Mouse (Mus musculus): ENCODE data around the gene Fras1. TPM values are rescaled to one million over a fixed set of nuclear protein-coding genes. Genes with fewer than 3 reads are reported as not detected.

Fras1 gene
- total and polyA plus RNA-seq, 3 experiments: 2.1 to 5.8 (median 5.4) TPM

GRCm38 (mm10) chr5:96682777-96683176 lies 309.0 kb downstream of the Fras1 start:
- H3K27ac ChIP-seq (ENCODE audit: insufficient read depth, low read depth): no peak overlapping the region
- TF ChIP-seq KAT2A (IDR thresholded peaks at IDR 0.05; ENCODE audit: insufficient replicate concordance, low read length): no peak
- TF ChIP-seq POLR2A (IDR thresholded peaks at IDR 0.05; ENCODE audit: low read depth, low read length): no peak
- no peak for TF ChIP-seq MEF2A (IDR thresholded peaks at IDR 0.05; ENCODE audit: borderline replicate concordance, low read depth, low read length)
- TF ChIP-seq MAZ (IDR thresholded peaks at IDR 0.05; ENCODE audit: low read depth, low read length): no peak
- TF ChIP-seq E2F4 (IDR thresholded peaks at IDR 0.05; ENCODE audit: insufficient replicate concordance, low read depth, low read length): no peak
- no peak for TF ChIP-seq HCFC1 (IDR thresholded peaks at IDR 0.05; ENCODE audit: low read depth, low read length)
- no peak for TF ChIP-seq UBTF (IDR thresholded peaks at IDR 0.05; ENCODE audit: low read depth, low read length)
- no peak for TF ChIP-seq ZC3H11A (IDR thresholded peaks at IDR 0.05; ENCODE audit: low read depth, low read length)
- TF ChIP-seq BHLHE40 (IDR thresholded peaks at IDR 0.05; ENCODE audit: low read depth, low read length): no peak
- TF ChIP-seq USF2 (conservative IDR thresholded peaks at IDR 0.05; ENCODE audit: low read depth, low read length): no peak
- TF ChIP-seq MYC (IDR thresholded peaks at IDR 0.05; ENCODE audit: low read depth, low read length): no peak
- TF ChIP-seq ETS1 (conservative IDR thresholded peaks at IDR 0.05; ENCODE audit: low read depth, low read length): no peak
- no peak for TF ChIP-seq CHD1 (IDR thresholded peaks at IDR 0.05; ENCODE audit: low read depth, low read length)
- H3K4me3 ChIP-seq (replicated peaks in 1 of 3; ENCODE audit: low read depth in 2 of 3, low read length in 2 of 3, poor library complexity in 1 of 3): no peak overlapping the region
- peaks cover 7 to 37% of the 10 kb centered on the region in 2 experiments for H3K36me3 ChIP-seq (replicated peaks in 1 of 2; ENCODE audit: control insufficient read depth in 1 of 2, insufficient read depth in 1 of 2, low read length in 1 of 2)
- H3K4me2 ChIP-seq (ENCODE audit: insufficient read depth, low read depth, poor library complexity, severe bottlenecking): no peak overlapping the region
- in situ Hi-C loops (cut with MboI; ENCODE audit: low pct_ligation_motif_present, low pct_unique_long_range_greater_than_20kb, low sequenced_read_pairs) (no loop called here), dilution Hi-C loops (cut with MboI; ENCODE audit: extremely low pct_ligation_motif_present, extremely low pct_unique_long_range_greater_than_20kb, low sequenced_read_pairs) (no loop called here)
- DNase-seq (ENCODE audit: extremely low read depth): no peak
- H3K27me3 ChIP-seq (replicated peaks): no peaks in the 10 kb centered on the region
- H3K9ac ChIP-seq (ENCODE audit: insufficient read depth, low read depth): no peak overlapping the region
- peaks cover 0 to 2% of the 10 kb centered on the region in 2 experiments; a peak in 1 of 4 replicates for H3K4me1 ChIP-seq (ENCODE audit: control insufficient read depth in 1 of 2, insufficient read depth in 2 of 2)
- no peaks in the 10 kb centered on the region for H3K9me3 ChIP-seq (replicated peaks; ENCODE audit: low read length)
- no peaks in the 10 kb centered on the region for H3K79me2 ChIP-seq (replicated peaks; ENCODE audit: control insufficient read depth, extremely low read depth, insufficient read depth, poor library complexity, severe bottlenecking)

- Histone ChIP-seq H3K4me2 (ENCODE audit: insufficient read depth, low read depth, poor library complexity, severe bottlenecking) (no peak overlapping the region), H3K4me1 (ENCODE audit: control insufficient read depth in 1 of 2, insufficient read depth in 2 of 2) (peaks cover 5 to 16% of the 10 kb centered on the region in 2 experiments; a peak in 1 of 4 replicates), H3K9me3 (replicated peaks; ENCODE audit: low read length) (no peaks in the 10 kb centered on the region), H3K36me3 (replicated peaks in 1 of 2; ENCODE audit: control insufficient read depth in 1 of 2, insufficient read depth in 1 of 2, low read length in 1 of 2) (peaks cover under 1 to 15% of the 10 kb centered on the region in 2 experiments), H3K27me3 (replicated peaks) (no peaks in the 10 kb centered on the region), H3K9ac (ENCODE audit: insufficient read depth, low read depth) (no peak overlapping the region), H3K79me2 (replicated peaks; ENCODE audit: control insufficient read depth, extremely low read depth, insufficient read depth, poor library complexity, severe bottlenecking) (no peaks in the 10 kb centered on the region), H3K4me3 (replicated peaks in 1 of 3; ENCODE audit: low read depth in 2 of 3, low read length in 2 of 3, poor library complexity in 1 of 3) (no peak overlapping the region), H3K27ac (ENCODE audit: insufficient read depth, low read depth) (no peak overlapping the region)
- DNase-seq (ENCODE audit: extremely low read depth): no peak
- dilution Hi-C loops (cut with MboI; ENCODE audit: extremely low pct_ligation_motif_present, extremely low pct_unique_long_range_greater_than_20kb, low sequenced_read_pairs): no loop called here
- TF ChIP-seq POLR2AphosphoS2 (IDR thresholded peaks at IDR 0.05; ENCODE audit: low read depth, low read length) (no peak), ZNF384 (IDR thresholded peaks at IDR 0.05; ENCODE audit: low read depth, low read length) (no peak), NELFE (IDR thresholded peaks at IDR 0.05; ENCODE audit: low read depth, low read length) (no peak), USF1 (IDR thresholded peaks at IDR 0.05; ENCODE audit: low read depth, low read length) (no peak), ELF1 (IDR thresholded peaks at IDR 0.05; ENCODE audit: low read depth, low read length) (no peak), JUND (conservative IDR thresholded peaks at IDR 0.05; ENCODE audit: low read depth, low read length) (no peak), KAT2A (IDR thresholded peaks at IDR 0.05; ENCODE audit: insufficient replicate concordance, low read length) (no peak), CHD1 (IDR thresholded peaks at IDR 0.05; ENCODE audit: low read depth, low read length) (no peak), TCF12 (IDR thresholded peaks at IDR 0.05; ENCODE audit: low read depth, low read length) (no peak), SIN3A (IDR thresholded peaks at IDR 0.05; ENCODE audit: low read length) (no peak), ETS1 (conservative IDR thresholded peaks at IDR 0.05; ENCODE audit: low read depth, low read length) (no peak), GABPA (IDR thresholded peaks at IDR 0.05; ENCODE audit: insufficient replicate concordance, low read depth, low read length) (no peak), MAFK (IDR thresholded peaks at IDR 0.05; ENCODE audit: insufficient replicate concordance, low read length) (no peak), SMC3 (IDR thresholded peaks at IDR 0.05; ENCODE audit: low read depth, low read length) (no peak), USF2 (conservative IDR thresholded peaks at IDR 0.05; ENCODE audit: low read depth, low read length) (no peak), PAX5 (IDR thresholded peaks at IDR 0.05; ENCODE audit: low read length) (no peak)
- in situ Hi-C loops (cut with MboI; ENCODE audit: low pct_ligation_motif_present, low pct_unique_long_range_greater_than_20kb, low sequenced_read_pairs): no loop called here
Measured at GRCm38 (mm10) chr5:96688885-96689284, 315.1 kb downstream of the Fras1 start.
